Mouse (Mus musculus) thymus, adult 2 months (tissue): ENCODE results near the gene D930007J09Rik. TPM values are rescaled to one million over a fixed set of nuclear protein-coding genes. Genes with fewer than 3 reads are reported as not detected.
A peak's percentile ranks its signal among the peaks of the same experiment; 100 is the strongest.

Experiments
- DNase-seq: peaks from one replicate; pipeline ENCODE4 v3.0.0; 2021
- H3K27ac ChIP-seq: fragments of 200-500 bp; 2 replicates; pipeline ENCODE4 v1.5.1; 2012; ENCODE audit warnings: low read length, control low read depth; ENCODE audit not compliant: control insufficient read depth, insufficient read depth
- H3K27me3 ChIP-seq: fragments of 200-500 bp; 2 replicates; pipeline ENCODE4 v1.6.1; 2012; ENCODE audit warnings: mild to moderate bottlenecking, low read length, moderate library complexity, mixed read lengths; ENCODE audit not compliant: control insufficient read depth, insufficient read depth
- H3K36me3 ChIP-seq: fragments of 200-500 bp; 2 replicates; pipeline ENCODE4 v1.6.1; 2012; ENCODE audit warnings: mild to moderate bottlenecking, low read length, moderate library complexity; ENCODE audit not compliant: control insufficient read depth, insufficient read depth
- H3K4me1 ChIP-seq: fragments of 200-500 bp; replicated peaks from 2 replicates; pipeline ENCODE4 v1.6.1; 2012; ENCODE audit warnings: low read length; ENCODE audit not compliant: control insufficient read depth, insufficient read depth
- H3K4me3 ChIP-seq: fragments of 200-500 bp; 2 replicates; pipeline ENCODE4 v1.5.1; 2012; ENCODE audit warnings: mild to moderate bottlenecking, low read length, control low read depth, moderate library complexity; ENCODE audit not compliant: control insufficient read depth, insufficient read depth
- CTCF ChIP-seq: fragments of 200-500 bp; IDR thresholded peaks from 2 replicates; pipeline ENCODE4 v1.5.1; 2012; ENCODE audit warnings: mild to moderate bottlenecking, control low read depth, low read length, moderate library complexity, borderline replicate concordance; ENCODE audit not compliant: control insufficient read depth, poor library complexity, insufficient read depth; ENCODE audit errors: extremely low read depth
- POLR2A ChIP-seq: fragments of 200-500 bp; IDR thresholded peaks from 2 replicates; pipeline ENCODE4 v1.6.1; 2012; ENCODE audit warnings: mild to moderate bottlenecking, low read length, control low read depth, moderate library complexity; ENCODE audit not compliant: control insufficient read depth, poor library complexity, insufficient read depth; ENCODE audit errors: extremely low read depth
- WGBS: fragments of 180-500 bp; shearing (Covaris S2); methylation state at CpG from one replicate; pipeline ENCODE4 v1.1.7; 2018; 5-methylcytosine and 5-hydroxymethylcytosine counted together
- polyA plus RNA-seq: library from polyadenylated mRNA; depleted of rRNA; stranded (reverse); fragments of >200 nt; gene quantifications from 2 replicates; pipeline ENCODE4 v1.2.3, GENCODE M21; 2012

The D930007J09Rik gene
- polyA plus RNA-seq, 1 experiment, result not detected

DNA sequence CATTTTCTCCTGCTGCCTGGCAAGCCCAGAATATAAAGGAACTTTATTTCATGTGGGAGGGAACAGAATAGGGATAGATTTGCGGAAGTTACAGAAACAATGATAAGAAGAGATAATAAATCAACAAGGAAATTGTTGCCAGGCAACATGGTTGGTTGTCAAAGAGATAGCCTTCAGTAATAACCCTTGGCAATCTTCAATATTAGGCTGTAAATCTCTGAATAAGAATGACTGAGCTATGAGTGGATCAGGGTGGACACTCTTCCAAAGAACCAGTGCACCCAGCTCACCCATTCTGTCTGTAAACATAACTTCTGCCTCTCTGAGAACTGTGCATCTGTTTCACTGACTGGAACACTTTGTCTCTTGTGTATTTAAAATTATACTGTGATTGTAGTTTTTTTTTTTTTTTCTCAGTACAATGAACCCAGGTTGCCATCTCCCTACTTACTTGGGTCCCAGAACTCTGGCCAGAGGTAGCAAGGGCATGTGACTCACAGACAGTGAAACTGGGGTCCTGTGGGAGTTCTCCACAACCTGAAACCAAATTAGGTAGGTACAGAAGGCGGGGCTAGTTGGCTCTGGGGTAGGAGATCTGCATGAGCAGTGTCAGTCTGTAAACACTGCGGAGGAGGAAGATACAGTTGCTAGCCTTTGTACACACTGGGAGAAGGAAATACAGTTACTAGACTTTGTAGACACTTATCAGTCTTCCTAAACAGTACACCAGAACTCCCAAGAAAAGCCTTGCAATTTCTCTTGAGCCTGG is 29.0 kb upstream of the D930007J09Rik start:
- Histone ChIP-seq H3K4me1 (peaks cover 17% of the 10 kb centered on the region), H3K27ac (no peak overlapping the region; the same call in 1 of the 2 replicates), H3K4me3 (no peak overlapping the region), H3K27me3 (no peaks in the 10 kb centered on the region), H3K36me3 (no peaks in the 10 kb centered on the region)
- TF ChIP-seq CTCF, result no peak
- TF ChIP-seq POLR2A, result no peak
- no peak for DNase-seq
- 83% methylated on average over 3 of the region's 3 CpGs for WGBS

DNA sequence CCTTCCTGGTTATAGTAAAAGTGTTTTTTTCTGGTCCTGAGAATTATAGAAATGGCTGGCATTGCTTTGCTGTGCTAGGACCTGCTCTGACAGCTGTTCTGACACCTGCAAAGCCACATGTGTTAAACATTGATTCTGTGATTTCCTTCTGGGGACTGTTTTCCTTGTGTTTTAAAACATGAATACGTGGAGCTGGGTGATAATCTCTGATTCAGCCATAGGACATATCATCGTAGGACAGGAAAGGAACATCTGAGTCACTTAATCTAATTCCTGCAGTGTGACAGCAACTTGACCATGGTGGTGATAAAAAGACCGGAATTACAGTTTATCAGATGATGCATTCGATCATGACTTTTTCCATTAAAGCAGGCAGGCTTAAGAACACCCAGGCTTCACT is 26.2 kb upstream of the D930007J09Rik start:
- WGBS, result 66% methylated on average over 4 of the region's 4 CpGs
- Histone ChIP-seq H3K36me3 (no peaks in the 10 kb centered on the region), H3K27me3 (no peaks in the 10 kb centered on the region), H3K4me1 (peaks cover 15% of the 10 kb centered on the region), H3K27ac (no peak overlapping the region), H3K4me3 (no peak overlapping the region)
- no peak for TF ChIP-seq POLR2A
- TF ChIP-seq CTCF, result no peak
- DNase-seq, result no peak

DNA sequence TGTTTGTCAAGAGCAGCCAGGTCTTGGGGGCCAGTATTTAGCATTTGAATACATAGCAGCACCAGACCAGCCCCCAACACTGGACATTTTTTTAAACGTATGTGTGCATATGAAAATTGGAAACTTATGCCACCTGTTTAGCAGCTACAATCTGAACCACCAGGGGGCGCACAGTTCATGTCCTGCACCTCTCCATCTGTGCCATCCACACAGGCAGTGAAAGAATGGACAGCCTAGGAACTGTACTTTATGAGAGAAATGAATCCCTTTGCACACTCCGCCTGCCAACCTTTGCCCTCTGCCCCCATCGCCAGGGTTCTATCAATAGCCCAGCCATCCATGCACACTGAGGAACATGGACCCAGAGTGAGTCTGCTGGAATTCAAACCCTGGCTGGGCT is 25.3 kb upstream of the D930007J09Rik start:
- peaks cover 11% of the 10 kb centered on the region for H3K4me1 ChIP-seq
- no peaks in the 10 kb centered on the region for H3K27me3 ChIP-seq
- H3K36me3 ChIP-seq, result no peaks in the 10 kb centered on the region
- no peak overlapping the region for H3K27ac ChIP-seq
- no peak for TF ChIP-seq POLR2A
- no peak for TF ChIP-seq CTCF
- H3K4me3 ChIP-seq, result no peak overlapping the region
- DNase-seq, result peak; percentile 72
- WGBS, result 41% methylated on average over 4 of the region's 4 CpGs

DNA sequence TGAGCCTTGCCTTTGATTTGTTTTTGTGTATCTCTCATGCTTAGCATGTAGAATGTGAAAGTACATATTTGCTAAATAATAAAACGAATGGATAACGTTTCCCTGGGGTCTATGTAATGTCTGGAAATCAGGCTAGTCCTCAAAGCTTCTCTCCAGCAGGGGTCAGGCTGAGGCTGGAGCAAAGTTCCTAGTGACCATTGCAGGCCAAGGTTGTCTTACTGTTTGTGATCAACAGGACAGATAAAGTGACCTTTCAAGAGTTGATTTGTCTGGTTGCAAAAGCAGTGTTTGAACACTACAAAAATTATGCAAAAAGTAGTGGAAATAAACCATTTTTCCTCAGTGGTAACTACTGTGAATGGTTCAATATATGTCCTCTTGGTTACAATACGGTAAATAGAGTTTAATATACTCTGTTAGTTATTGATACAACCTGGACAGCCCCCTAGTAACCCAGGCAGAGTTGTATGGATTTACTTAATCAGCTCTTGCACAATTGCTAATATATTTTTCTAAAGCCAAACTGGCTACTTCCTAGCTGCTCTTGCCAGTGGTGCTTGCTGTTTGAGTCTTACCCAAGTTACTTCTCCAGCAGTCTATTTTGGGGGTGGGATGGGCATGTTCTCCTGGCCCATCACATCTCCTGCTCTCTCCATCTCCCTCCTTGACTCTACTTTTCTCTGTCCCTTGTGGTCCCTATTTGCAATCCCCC is 24.6 kb upstream of the D930007J09Rik start:
- Histone ChIP-seq H3K27me3 (no peaks in the 10 kb centered on the region), H3K36me3 (no peaks in the 10 kb centered on the region), H3K4me1 (peaks cover 5% of the 10 kb centered on the region), H3K4me3 (no peak overlapping the region), H3K27ac (no peak overlapping the region)
- no peak for DNase-seq
- 90% methylated on average over 3 of the region's 3 CpGs for WGBS
- TF ChIP-seq CTCF, result no peak
- no peak for TF ChIP-seq POLR2A

DNA sequence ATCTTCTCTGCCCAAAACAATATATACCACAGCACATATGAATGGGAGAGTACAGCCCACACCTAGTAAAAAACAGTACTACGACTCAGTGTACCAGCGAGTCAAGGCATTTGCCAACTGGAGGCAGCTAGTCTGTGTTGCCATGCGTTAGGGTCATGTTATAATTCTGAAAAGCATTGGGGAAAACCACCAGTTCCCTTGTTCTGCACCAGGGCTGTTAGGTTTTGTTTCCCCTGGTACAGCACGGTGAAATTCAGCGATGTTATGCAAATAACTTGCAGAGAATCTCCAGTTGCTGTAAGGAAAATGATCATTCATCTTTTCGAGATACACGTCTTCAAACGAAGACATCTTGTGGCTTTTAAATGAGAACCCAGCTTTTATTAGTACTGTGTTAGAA is 22.9 kb upstream of the D930007J09Rik start:
- H3K4me1 ChIP-seq, result no peaks in the 10 kb centered on the region
- no peak overlapping the region for H3K27ac ChIP-seq
- DNase-seq, result no peak
- no peak for TF ChIP-seq POLR2A
- TF ChIP-seq CTCF, result no peak
- 73% methylated on average over 8 of the region's 8 CpGs for WGBS
- no peak overlapping the region for H3K4me3 ChIP-seq
- H3K36me3 ChIP-seq, result peaks cover 6% of the 10 kb centered on the region; the same call in 1 of the 2 replicates
- H3K27me3 ChIP-seq, result no peaks in the 10 kb centered on the region

DNA sequence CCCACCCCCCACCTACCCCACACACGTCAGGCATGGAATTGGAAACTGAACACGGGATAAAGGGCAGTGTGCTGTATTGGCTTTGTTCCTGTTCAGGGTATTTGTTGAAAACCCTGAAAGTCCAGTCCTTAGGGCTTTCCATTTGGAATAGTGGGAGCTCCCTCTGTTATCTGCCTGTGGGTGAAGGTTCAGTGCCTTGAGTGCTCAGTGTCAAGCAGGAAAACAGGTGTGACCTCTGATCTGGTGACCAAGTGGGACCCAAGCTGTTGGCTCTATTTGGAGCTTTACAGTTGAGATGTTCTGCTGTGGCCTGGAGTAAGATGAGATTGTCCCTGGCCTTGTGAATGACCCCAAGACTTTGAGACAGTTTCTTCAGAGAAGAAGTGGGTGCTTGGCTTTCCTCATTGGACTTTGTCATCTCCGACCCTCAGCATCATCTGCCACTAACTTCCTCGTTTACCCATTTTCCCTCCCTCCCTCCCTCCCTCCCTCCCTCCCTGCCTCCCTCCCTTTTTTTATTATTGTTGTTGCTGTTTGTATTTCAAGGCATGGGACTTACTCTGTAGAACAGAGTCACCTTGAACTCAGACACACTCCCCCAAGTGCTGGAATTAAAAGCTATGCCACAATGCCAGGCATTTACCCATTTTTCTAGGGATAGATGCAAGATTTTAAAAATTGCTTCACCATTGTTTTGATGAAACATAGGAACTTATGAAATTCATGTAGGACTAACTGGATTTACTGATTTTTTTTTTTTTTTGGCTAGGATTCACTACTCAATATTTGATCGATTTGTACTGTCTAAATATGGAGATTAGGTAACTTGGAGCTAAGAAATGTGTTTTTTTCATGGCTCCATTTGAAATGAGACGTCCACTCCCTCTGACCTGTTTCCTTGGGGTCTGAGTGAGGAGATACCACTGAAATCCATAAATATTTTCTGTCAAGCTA is 22.0 kb upstream of the D930007J09Rik start:
- Histone ChIP-seq H3K36me3 (peaks cover 7% of the 10 kb centered on the region), H3K27ac (no peak overlapping the region), H3K27me3 (no peaks in the 10 kb centered on the region), H3K4me3 (no peak overlapping the region), H3K4me1 (no peaks in the 10 kb centered on the region)
- DNase-seq, result no peak
- TF ChIP-seq POLR2A, result no peak
- TF ChIP-seq CTCF, result no peak
- WGBS, result 92% methylated on average over 6 of the region's 6 CpGs

DNA sequence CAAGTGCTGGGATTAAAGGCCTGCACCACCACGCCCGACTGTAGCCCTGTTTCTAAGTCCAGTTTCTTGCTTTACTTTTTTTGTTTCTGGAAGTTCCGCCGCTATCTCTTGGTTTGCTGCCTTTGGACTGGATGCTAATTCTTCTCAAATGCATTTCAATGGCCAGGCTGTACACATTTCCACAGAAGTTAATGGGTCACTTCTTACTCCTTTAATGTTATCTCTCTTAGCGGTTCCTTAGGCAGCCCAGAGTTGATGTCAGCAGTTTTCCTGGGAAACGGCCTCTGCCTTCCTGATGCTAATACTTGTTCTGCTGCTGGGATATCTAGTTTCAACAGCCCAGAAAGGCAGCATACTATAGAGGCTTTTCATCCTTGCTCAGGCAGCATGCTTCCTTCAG is 20.5 kb upstream of the D930007J09Rik start:
- H3K27me3 ChIP-seq, result no peaks in the 10 kb centered on the region
- no peak for TF ChIP-seq POLR2A
- no peak for TF ChIP-seq CTCF
- no peak overlapping the region for H3K4me3 ChIP-seq
- DNase-seq, result no peak
- H3K27ac ChIP-seq, result no peak overlapping the region
- no peaks in the 10 kb centered on the region for H3K4me1 ChIP-seq
- WGBS, result 95% methylated on average over 6 of the region's 6 CpGs
- H3K36me3 ChIP-seq, result peaks cover 19% of the 10 kb centered on the region
